Mouse (Mus musculus): Measurements from ENCODE around the gene Mettl21e.
"Not testable (repeated sequence)": the region's sequence is repeated elsewhere in the genome, so short reads cannot be mapped to it uniquely, and the experiment has no call there.

Mettl21e gene

GRCm38 (mm10) chr1:44218876-44219275 is at the start of gene Mettl21e:
TSS of gene Mettl21e (minus strand) at chr1:44218961.
- ATAC-seq (ENCODE audit: low TSS enrichment), result peak; percentile 97

GRCm38 (mm10) chr1:44240440-44240839 is 21.7 kb upstream of the Mettl21e start:
- not testable (repeated sequence) for ATAC-seq (ENCODE audit: low TSS enrichment)

GRCm38 (mm10) chr1:44239969-44240368 is 21.2 kb upstream of the Mettl21e start:
- ATAC-seq (ENCODE audit: low TSS enrichment), result no peak

GRCm38 (mm10) chr1:44237305-44237704 is 18.5 kb upstream of the Mettl21e start:
- ATAC-seq (ENCODE audit: low TSS enrichment), result no peak

- ATAC-seq (ENCODE audit: low TSS enrichment), result no peak
These were observed 16.6 kb upstream of the Mettl21e start for GRCm38 (mm10) chr1:44235311-44235710.

- not testable (repeated sequence) for ATAC-seq (ENCODE audit: low TSS enrichment)
These were observed 15.8 kb upstream of the Mettl21e start for GRCm38 (mm10) chr1:44234531-44234930.

- peak; percentile 90 for ATAC-seq (ENCODE audit: low TSS enrichment)
These were observed 10.3 kb upstream of the Mettl21e start for GRCm38 (mm10) chr1:44229044-44229443.

- peak; percentile 36; the same call in 1 of the 2 replicates for ATAC-seq (ENCODE audit: low TSS enrichment)
These were observed 1.6 kb downstream of the Mettl21e start for GRCm38 (mm10) chr1:44217118-44217517.

GRCm38 (mm10) chr1:44216352-44217116 is 2.2 kb downstream of the Mettl21e start:
- ATAC-seq (ENCODE audit: low TSS enrichment), result 0 out of 2 replicates have a peak, but pooled peaks have one; percentile 9

GRCm38 (mm10) chr1:44214443-44214842 is 4.3 kb downstream of the Mettl21e start:
- ATAC-seq (ENCODE audit: low TSS enrichment), result no peak

- no peak for ATAC-seq (ENCODE audit: low TSS enrichment)
These were observed 15.9 kb downstream of the Mettl21e start for GRCm38 (mm10) chr1:44202876-44203275.

- ATAC-seq (ENCODE audit: low TSS enrichment), result peak; percentile 98
These were observed 20.2 kb downstream of the Mettl21e start for GRCm38 (mm10) chr1:44198273-44199171.

- ATAC-seq (ENCODE audit: low TSS enrichment), result no peak
These were observed 32.4 kb downstream of the Mettl21e start for GRCm38 (mm10) chr1:44186396-44186795.

- ATAC-seq (ENCODE audit: low TSS enrichment), result no peak
These were observed 40.7 kb downstream of the Mettl21e start for GRCm38 (mm10) chr1:44178086-44178485.

GRCm38 (mm10) chr1:44173903-44174302 is 44.9 kb downstream of the Mettl21e start:
- ATAC-seq (ENCODE audit: low TSS enrichment), result no peak

- no peak for ATAC-seq (ENCODE audit: low TSS enrichment)
These were observed 46.1 kb downstream of the Mettl21e start for GRCm38 (mm10) chr1:44172656-44173055.

GRCm38 (mm10) chr1:44167859-44168383 is 50.8 kb downstream of the Mettl21e start:
- no peak for ATAC-seq (ENCODE audit: low TSS enrichment)

- no peak for ATAC-seq (ENCODE audit: low TSS enrichment)
These were observed 56.4 kb downstream of the Mettl21e start for GRCm38 (mm10) chr1:44162389-44162788.

GRCm38 (mm10) chr1:44161818-44162217 is 56.9 kb downstream of the Mettl21e start:
- no peak for ATAC-seq (ENCODE audit: low TSS enrichment)

- no peak for ATAC-seq (ENCODE audit: low TSS enrichment)
These were observed 60.4 kb downstream of the Mettl21e start for GRCm38 (mm10) chr1:44158317-44158716.

GRCm38 (mm10) chr1:44155287-44155686 is 63.5 kb downstream of the Mettl21e start:
- peak; percentile 41; the same call in 1 of the 2 replicates for ATAC-seq (ENCODE audit: low TSS enrichment)

Data from frontal cortex, adult (tissue).